Mouse (Mus musculus) stomach, embryonic 15.5 days (tissue): ENCODE results near the gene Dexi. TPM values are rescaled to one million over a fixed set of nuclear protein-coding genes. Genes with fewer than 3 reads are reported as not detected.
A peak's percentile ranks its signal among the peaks of the same experiment; 100 is the strongest.

Source experiments
- ATAC-seq: fragments of 200-750 bp; cut with Nextera tagmentation; 2 replicates; pipeline ENCODE4 v1.8.0; 2017; ENCODE audit warnings: low read depth, moderate number of reproducible peaks, moderate TSS enrichment; ENCODE audit not compliant: insufficient read depth, low FRiP score
- H3K27ac ChIP-seq: fragments of 300-500 bp; sonication (generic); 2 replicates; pipeline ENCODE4 v1.5.1; 2015; ENCODE audit warnings: mild to moderate bottlenecking, inconsistent platforms
- H3K27me3 ChIP-seq: fragments of 300-500 bp; sonication (generic); replicated peaks from 2 replicates; pipeline ENCODE4 v1.6.1; 2015; ENCODE audit warnings: inconsistent platforms
- H3K36me3 ChIP-seq: fragments of 300-500 bp; sonication (generic); 2 replicates; pipeline ENCODE4 v1.6.1; 2015; ENCODE audit warnings: inconsistent platforms
- H3K4me1 ChIP-seq: fragments of 300-500 bp; sonication (generic); 2 replicates; pipeline ENCODE4 v1.6.1; 2015; ENCODE audit warnings: inconsistent platforms
- H3K4me2 ChIP-seq: fragments of 300-500 bp; sonication (generic); 2 replicates; pipeline ENCODE4 v1.6.1; 2015; ENCODE audit warnings: mild to moderate bottlenecking, inconsistent platforms
- H3K4me3 ChIP-seq: fragments of 300-500 bp; sonication (generic); replicated peaks from 2 replicates; pipeline ENCODE4 v1.5.1; 2015; ENCODE audit warnings: inconsistent platforms
- H3K9ac ChIP-seq: fragments of 300-500 bp; sonication (generic); 2 replicates; pipeline ENCODE4 v1.6.1; 2015; ENCODE audit warnings: inconsistent platforms
- H3K9me3 ChIP-seq: fragments of 300-500 bp; sonication (generic); 2 replicates; pipeline ENCODE4 v1.6.1; 2016; ENCODE audit warnings: inconsistent platforms
- WGBS: fragments of 180-500 bp; shearing (Covaris S2); methylation state at CpG from one replicate; pipeline ENCODE4 v1.1.7; 2015; 5-methylcytosine and 5-hydroxymethylcytosine counted together
- polyA plus RNA-seq: library from polyadenylated mRNA; unstranded; fragments of >200 nt; fragmentation: Nextera tagmentation; extraction: Ambion mirVana; gene quantifications from 2 replicates; pipeline ENCODE4 v1.2.1, GENCODE M21; 2015

Gene Dexi
- polyA plus RNA-seq = 19.3 and 22.2 TPM in 2 replicates

DNA sequence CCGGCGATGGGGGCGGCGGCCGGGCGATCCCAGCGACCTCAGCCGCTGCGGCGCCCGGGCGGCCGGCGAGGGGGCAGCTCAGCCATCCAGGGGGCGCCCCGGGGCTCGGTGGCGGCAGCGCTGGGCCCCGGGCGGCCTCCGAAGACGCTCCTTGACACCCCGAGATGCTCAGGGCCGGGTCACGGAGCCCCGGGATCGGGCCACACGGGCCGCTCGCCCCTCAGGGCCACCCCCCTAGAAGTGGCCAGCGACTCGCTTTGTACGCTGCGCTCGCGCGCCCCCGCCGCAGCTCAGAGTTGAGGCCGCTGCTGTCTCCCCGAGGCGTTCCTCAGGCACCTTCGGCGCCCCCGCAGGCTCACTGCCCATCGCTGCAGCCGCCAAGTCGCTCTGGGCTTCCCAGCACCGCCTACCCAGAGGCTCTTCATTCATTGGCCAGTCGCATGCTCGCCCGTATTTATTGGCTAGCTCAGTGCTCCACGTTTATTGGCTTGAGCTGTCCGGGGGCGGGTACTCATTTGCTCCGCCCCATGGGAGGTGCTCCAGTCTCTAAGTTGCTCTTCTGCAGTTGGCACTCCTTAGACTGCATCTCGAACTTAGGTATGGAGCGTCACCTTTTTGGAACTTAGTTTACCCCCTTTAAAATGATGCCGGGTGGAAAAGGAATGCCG, at the start of gene Dexi:
TSS of gene Dexi (minus strand) at position 357 of the 668 bp plus-strand sequence.
- no peaks in the 10 kb centered on the region for H3K27me3 ChIP-seq
- WGBS = under 1% methylated on average over 60 of the region's 61 CpGs
- H3K27ac ChIP-seq = peak within 1 kb of the TSS; percentile 91
- peak within 1 kb of the TSS; percentile 95 for H3K9ac ChIP-seq
- peaks cover 34% of the 10 kb centered on the region for H3K4me1 ChIP-seq
- ATAC-seq = peak; percentile 96
- peak within 1 kb of the TSS; percentile 78 for H3K4me3 ChIP-seq
- no peaks in the 10 kb centered on the region for H3K36me3 ChIP-seq
- no peaks in the 10 kb centered on the region for H3K9me3 ChIP-seq
- peak within 1 kb of the TSS; percentile 80 for H3K4me2 ChIP-seq

DNA sequence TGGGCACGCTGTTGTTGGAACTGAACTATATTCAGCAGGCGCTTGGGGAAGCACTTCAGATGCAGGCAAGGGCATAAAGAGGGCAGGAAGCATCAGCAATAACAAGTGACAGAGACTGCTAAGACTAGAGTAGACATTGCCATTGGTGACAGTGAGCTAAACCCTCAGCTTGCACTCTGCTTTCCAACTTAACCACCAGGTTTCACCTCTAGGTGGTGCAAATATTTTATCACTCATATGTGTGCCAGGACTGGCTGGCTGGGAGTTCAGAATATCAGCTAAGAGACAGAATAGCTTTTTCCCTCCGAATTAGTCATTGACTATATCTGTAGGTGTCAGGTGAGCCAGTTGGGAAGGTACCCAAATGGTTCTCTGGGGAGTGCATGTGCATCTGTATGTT, 43.7 kb upstream of the Dexi start:
- Histone ChIP-seq H3K36me3 (no peaks in the 10 kb centered on the region), H3K4me1 (no peaks in the 10 kb centered on the region), H3K9ac (no peak overlapping the region), H3K27me3 (no peaks in the 10 kb centered on the region), H3K4me3 (no peak overlapping the region), H3K9me3 (no peaks in the 10 kb centered on the region), H3K27ac (no peak overlapping the region), H3K4me2 (no peak overlapping the region)
- no peak for ATAC-seq
- WGBS = 74% methylated on average over 3 of the region's 3 CpGs

DNA sequence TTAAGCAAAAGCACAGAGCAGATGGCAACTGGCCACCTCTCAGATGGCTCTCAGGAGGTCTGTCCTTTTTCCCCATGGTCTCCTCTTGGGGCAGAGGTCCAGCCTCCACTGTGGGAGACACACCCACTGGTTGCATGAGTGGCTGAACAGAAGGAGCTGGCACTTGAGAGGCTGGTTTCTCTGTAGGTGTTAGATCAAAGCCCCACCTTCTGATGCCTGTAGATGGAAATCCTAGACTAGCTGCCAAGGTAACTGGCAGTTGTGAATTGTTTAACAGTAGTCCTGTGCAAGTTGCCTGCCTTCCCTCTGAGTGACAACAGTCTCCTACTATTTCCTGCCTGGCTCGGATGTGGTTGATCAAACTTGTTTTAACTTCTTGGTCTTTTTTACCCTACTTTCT, 42.3 kb upstream of the Dexi start:
- no peaks in the 10 kb centered on the region; the same call in 1 of the 2 replicates for H3K36me3 ChIP-seq
- H3K4me1 ChIP-seq = no peaks in the 10 kb centered on the region
- no peak overlapping the region for H3K9ac ChIP-seq
- no peak overlapping the region for H3K4me3 ChIP-seq
- H3K27ac ChIP-seq = no peak overlapping the region
- 59% methylated on average over 1 of the region's 1 CpGs for WGBS
- no peak overlapping the region for H3K4me2 ChIP-seq
- no peaks in the 10 kb centered on the region for H3K9me3 ChIP-seq
- ATAC-seq = no peak
- H3K27me3 ChIP-seq = no peaks in the 10 kb centered on the region

DNA sequence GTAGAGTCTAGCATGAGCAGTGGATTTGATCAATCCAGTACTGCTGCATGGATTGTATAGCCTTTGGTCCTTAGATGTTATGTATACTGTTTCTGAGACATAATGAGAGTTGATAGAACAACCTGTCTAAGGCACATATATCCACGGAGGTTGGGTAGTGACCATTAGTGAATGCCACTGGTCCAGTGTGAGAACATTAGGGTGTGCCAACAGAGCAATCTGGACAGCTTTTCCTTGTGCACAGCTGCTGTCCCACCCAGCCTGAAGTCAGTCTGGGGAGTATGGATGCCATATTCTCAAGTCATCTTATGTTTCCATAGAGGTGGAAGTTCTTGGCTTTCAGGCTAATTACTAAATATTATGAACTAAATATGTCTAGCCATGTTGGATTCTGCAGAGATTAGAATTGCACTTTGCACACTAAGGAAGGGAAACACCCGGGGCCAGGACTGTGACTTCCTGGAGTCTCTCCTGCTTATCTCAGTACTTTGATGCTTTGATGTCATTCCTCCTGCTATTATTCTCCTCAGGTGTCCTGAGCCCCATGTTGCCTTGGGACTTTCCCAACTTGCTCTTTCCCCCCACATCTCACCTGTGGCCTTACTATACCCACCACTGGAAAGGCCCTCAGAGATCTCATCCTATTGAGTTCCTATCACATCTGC, 38.5 kb upstream of the Dexi start:
- WGBS = 77% methylated on average over 2 of the region's 2 CpGs
- H3K4me1 ChIP-seq = no peaks in the 10 kb centered on the region
- no peaks in the 10 kb centered on the region for H3K9me3 ChIP-seq
- H3K4me3 ChIP-seq = no peak overlapping the region
- no peaks in the 10 kb centered on the region for H3K27me3 ChIP-seq
- H3K9ac ChIP-seq = no peak overlapping the region
- ATAC-seq = no peak
- H3K36me3 ChIP-seq = no peaks in the 10 kb centered on the region; the same call in 1 of the 2 replicates
- no peak overlapping the region for H3K27ac ChIP-seq
- no peak overlapping the region for H3K4me2 ChIP-seq

DNA sequence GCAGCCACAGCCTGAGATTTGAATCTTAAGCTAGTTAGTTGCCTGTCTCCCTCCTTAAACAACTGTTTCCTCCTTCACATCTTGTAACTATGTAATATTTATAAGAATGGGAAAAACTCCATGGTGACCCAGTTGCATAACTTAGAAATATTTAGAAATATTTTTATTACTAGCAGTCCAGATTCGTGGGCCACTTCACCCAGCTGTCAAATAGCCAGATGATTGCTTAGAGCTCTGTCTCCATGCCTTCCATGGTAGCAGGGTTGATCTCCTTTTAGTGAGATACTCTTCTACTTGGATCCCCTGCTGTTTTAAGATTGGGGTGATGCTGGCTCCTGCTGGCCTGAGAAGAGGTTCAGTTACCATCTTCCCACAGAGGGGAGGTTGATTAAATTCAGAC, 35.5 kb upstream of the Dexi start:
- no peak overlapping the region for H3K9ac ChIP-seq
- H3K4me3 ChIP-seq = no peak overlapping the region
- no peaks in the 10 kb centered on the region for H3K27me3 ChIP-seq
- H3K36me3 ChIP-seq = peaks cover 6% of the 10 kb centered on the region
- 54% methylated on average over 1 of the region's 1 CpGs for WGBS
- no peak overlapping the region for H3K27ac ChIP-seq
- H3K9me3 ChIP-seq = no peaks in the 10 kb centered on the region
- no peak overlapping the region for H3K4me2 ChIP-seq
- no peaks in the 10 kb centered on the region for H3K4me1 ChIP-seq
- ATAC-seq = no peak

GRCm38 (mm10) chr16:10577548-10577947, 34.7 kb upstream of the Dexi start:
- WGBS = 60% methylated on average over 5 of the region's 5 CpGs
- H3K4me3 ChIP-seq = no peak overlapping the region
- no peak overlapping the region for H3K27ac ChIP-seq
- no peaks in the 10 kb centered on the region for H3K27me3 ChIP-seq
- H3K9ac ChIP-seq = no peak overlapping the region
- no peak overlapping the region for H3K4me2 ChIP-seq
- ATAC-seq = no peak
- no peaks in the 10 kb centered on the region for H3K4me1 ChIP-seq
- no peaks in the 10 kb centered on the region for H3K9me3 ChIP-seq
- H3K36me3 ChIP-seq = peaks cover 8% of the 10 kb centered on the region

GRCm38 (mm10) chr16:10575915-10576314, 33.1 kb upstream of the Dexi start:
- Histone ChIP-seq H3K4me2 (no peak overlapping the region), H3K27me3 (no peaks in the 10 kb centered on the region), H3K27ac (no peak overlapping the region), H3K4me1 (no peaks in the 10 kb centered on the region), H3K36me3 (peaks cover 8% of the 10 kb centered on the region; the same call in 1 of the 2 replicates), H3K9me3 (no peaks in the 10 kb centered on the region), H3K9ac (no peak overlapping the region), H3K4me3 (no peak overlapping the region)
- ATAC-seq = no peak
- WGBS = 88% methylated on average over 4 of the region's 4 CpGs

DNA sequence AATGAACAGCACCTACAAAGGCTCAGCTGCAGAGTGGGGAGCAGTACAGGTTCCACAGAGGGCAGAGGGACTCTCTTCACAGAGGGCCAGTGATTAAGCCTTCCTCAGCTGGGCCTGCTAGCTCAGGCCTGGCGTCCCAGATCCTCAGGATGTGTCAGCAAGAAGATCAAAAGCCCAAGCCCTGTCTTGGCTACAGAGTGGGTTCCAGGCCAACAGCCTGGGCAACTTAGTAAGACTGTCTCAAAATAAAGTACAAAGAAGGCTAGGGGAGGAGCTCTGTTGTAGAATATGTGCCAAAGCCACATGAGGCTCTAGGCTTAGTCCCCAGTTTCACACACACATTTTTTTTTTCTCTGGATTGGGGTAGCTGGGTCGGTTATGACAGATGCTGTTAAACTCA, 32.1 kb upstream of the Dexi start:
- Histone ChIP-seq H3K36me3 (peaks cover 8% of the 10 kb centered on the region; the same call in 1 of the 2 replicates), H3K9me3 (no peaks in the 10 kb centered on the region), H3K4me3 (no peak overlapping the region), H3K27me3 (no peaks in the 10 kb centered on the region), H3K4me1 (no peaks in the 10 kb centered on the region), H3K4me2 (no peak overlapping the region), H3K9ac (no peak overlapping the region), H3K27ac (no peak overlapping the region)
- WGBS = 70% methylated on average over 2 of the region's 2 CpGs
- ATAC-seq = no peak

GRCm38 (mm10) chr16:10571820-10572219, 29.0 kb upstream of the Dexi start:
- Histone ChIP-seq H3K9me3 (no peaks in the 10 kb centered on the region), H3K4me1 (no peaks in the 10 kb centered on the region), H3K4me2 (no peak overlapping the region), H3K27ac (no peak overlapping the region), H3K9ac (no peak overlapping the region), H3K36me3 (peaks cover 11% of the 10 kb centered on the region), H3K4me3 (no peak overlapping the region), H3K27me3 (no peaks in the 10 kb centered on the region)
- WGBS = 44% methylated on average over 2 of the region's 2 CpGs
- ATAC-seq = no peak

DNA sequence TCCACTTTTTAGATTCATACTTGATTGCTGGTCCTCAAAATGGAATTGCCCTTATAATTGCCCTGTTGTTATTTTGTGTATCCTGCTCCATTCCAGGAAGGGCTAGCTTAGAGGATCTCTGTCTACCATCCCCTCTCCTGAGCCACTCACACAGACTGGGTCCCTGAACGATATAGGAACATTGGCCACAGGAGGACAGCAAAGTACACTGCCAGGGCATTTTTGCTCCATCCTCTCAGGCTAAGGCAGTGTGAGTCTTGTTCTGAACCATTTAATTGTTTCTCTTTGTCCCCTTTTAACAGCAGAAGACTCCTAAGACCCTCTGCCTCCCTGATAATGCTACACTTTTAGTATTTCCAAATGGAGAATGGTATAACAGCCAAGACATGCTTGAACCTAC, 27.9 kb upstream of the Dexi start:
- H3K36me3 ChIP-seq = peaks cover 11% of the 10 kb centered on the region
- WGBS = 54% methylated on average over 1 of the region's 1 CpGs

GRCm38 (mm10) chr16:10569809-10570395, 27.0 kb upstream of the Dexi start:
- no peak for ATAC-seq
- Histone ChIP-seq H3K4me1 (no peaks in the 10 kb centered on the region), H3K27ac (no peak overlapping the region), H3K9ac (no peak overlapping the region), H3K36me3 (peaks cover 11% of the 10 kb centered on the region), H3K27me3 (no peaks in the 10 kb centered on the region), H3K4me2 (no peak overlapping the region), H3K9me3 (no peaks in the 10 kb centered on the region), H3K4me3 (no peak overlapping the region)
- WGBS = 81% methylated on average over 5 of the region's 5 CpGs

More for the DNA sequence above, 27.9 kb upstream of the Dexi start:
- H3K9me3 ChIP-seq = no peaks in the 10 kb centered on the region
- no peak overlapping the region for H3K9ac ChIP-seq
- H3K4me3 ChIP-seq = no peak overlapping the region
- H3K4me2 ChIP-seq = no peak overlapping the region
- no peak overlapping the region for H3K27ac ChIP-seq
- ATAC-seq = no peak
- no peaks in the 10 kb centered on the region for H3K27me3 ChIP-seq
- no peaks in the 10 kb centered on the region for H3K4me1 ChIP-seq

DNA sequence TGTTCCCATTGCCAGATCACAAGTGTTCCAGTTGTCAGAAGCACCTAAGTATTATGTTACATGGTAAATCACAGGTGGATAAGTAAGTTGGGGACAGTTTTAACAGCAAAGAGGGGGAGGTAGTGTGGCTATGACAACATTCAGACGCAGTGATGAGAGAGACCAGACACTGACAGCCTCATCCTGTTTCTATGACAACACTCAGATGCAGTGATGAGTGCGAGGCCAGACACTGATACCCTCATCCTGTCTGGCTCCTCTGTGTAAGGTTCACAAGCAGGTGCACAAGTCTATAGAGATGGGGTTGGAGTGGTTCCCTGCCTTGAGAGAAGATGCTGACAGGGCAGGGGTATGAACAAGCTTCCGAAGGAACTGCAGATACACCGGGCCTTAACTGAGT, 24.3 kb upstream of the Dexi start:
- no peaks in the 10 kb centered on the region for H3K27me3 ChIP-seq
- no peaks in the 10 kb centered on the region for H3K9me3 ChIP-seq
- H3K4me1 ChIP-seq = no peaks in the 10 kb centered on the region
- no peak for ATAC-seq
- WGBS = 93% methylated on average over 4 of the region's 4 CpGs
- no peak overlapping the region for H3K4me2 ChIP-seq
- H3K9ac ChIP-seq = no peak overlapping the region
- no peak overlapping the region for H3K27ac ChIP-seq
- no peak overlapping the region for H3K4me3 ChIP-seq
- H3K36me3 ChIP-seq = peaks cover 6% of the 10 kb centered on the region; the same call in 1 of the 2 replicates
